Mouse (Mus musculus) inflammation-experienced regulatory T-cells, adult 6 months (primary cell): ENCODE data around the gene Cd8a. TPM values are rescaled to one million over a fixed set of nuclear protein-coding genes. Genes with fewer than 3 reads are reported as not detected.

ENCODE experiments used
- ATAC-seq: one replicate; pipeline ENCODE4 v1.8.0; 2017
- polyA plus RNA-seq, 3 experiments: library from polyadenylated mRNA; unstranded; fragments of 100-300 nt; shearing (Covaris generic); gene quantifications; one replicate each; pipeline ENCODE4 v1.2.1; 2017

Cd8a gene
- polyA plus RNA-seq, 3 experiments from 2014 or later, result 0.73 to 3.4 (median 1.2) TPM

- no peak for ATAC-seq
Measured at GRCm38 (mm10) chr6:71371085-71371605, 2.1 kb upstream of the Cd8a start.

GRCm38 (mm10) chr6:71372041-71372720, 1.0 kb upstream of the Cd8a start:
- no peak for ATAC-seq

GRCm38 (mm10) chr6:71374311-71374829, 1.1 kb downstream of the Cd8a start:
- no peak for ATAC-seq

GRCm38 (mm10) chr6:71374921-71375320, 1.7 kb downstream of the Cd8a start:
- ATAC-seq, result no peak

GRCm38 (mm10) chr6:71376711-71377110, 3.5 kb downstream of the Cd8a start:
- ATAC-seq, result no peak

- no peak for ATAC-seq
Measured at GRCm38 (mm10) chr6:71381654-71382053, 8.4 kb downstream of the Cd8a start.

GRCm38 (mm10) chr6:71390496-71390895, 17.3 kb downstream of the Cd8a start:
- ATAC-seq, result no peak

GRCm38 (mm10) chr6:71396016-71396415, 22.8 kb downstream of the Cd8a start:
- ATAC-seq, result no peak

GRCm38 (mm10) chr6:71396761-71397160, 23.5 kb downstream of the Cd8a start:
- ATAC-seq, result no peak

GRCm38 (mm10) chr6:71398829-71399609, 25.8 kb downstream of the Cd8a start:
- ATAC-seq, result peak; percentile 71

- no peak for ATAC-seq
Measured at GRCm38 (mm10) chr6:71414624-71415023, 41.4 kb downstream of the Cd8a start.

- ATAC-seq, result no peak
Measured at GRCm38 (mm10) chr6:71415446-71415845, 42.2 kb downstream of the Cd8a start.

GRCm38 (mm10) chr6:71418874-71419273, 45.6 kb downstream of the Cd8a start:
- no peak for ATAC-seq

GRCm38 (mm10) chr6:71420848-71421247, 47.6 kb downstream of the Cd8a start:
- ATAC-seq, result no peak

- no peak for ATAC-seq
Measured at GRCm38 (mm10) chr6:71422162-71422561, 48.9 kb downstream of the Cd8a start.

- ATAC-seq, result no peak
Measured at GRCm38 (mm10) chr6:71423116-71423515, 49.9 kb downstream of the Cd8a start.

GRCm38 (mm10) chr6:71425681-71426080, 52.5 kb downstream of the Cd8a start:
- ATAC-seq, result no peak

GRCm38 (mm10) chr6:71427996-71428725, 54.9 kb downstream of the Cd8a start:
- no peak for ATAC-seq
